Mouse (Mus musculus) layer of hippocampus, postnatal 25 days (tissue): ENCODE data around the gene Foxc2. TPM values are rescaled to one million over a fixed set of nuclear protein-coding genes. Genes with fewer than 3 reads are reported as not detected.

ENCODE experiments used
- DNase-seq, 2 experiments: peaks; one replicate each; pipeline ENCODE4 v3.0.0; 2022; ENCODE audit warnings: mixed read lengths in 2 of 2, low spot score in 1 of 2; ENCODE audit errors: extremely low spot score in 1 of 2
- total RNA-seq, 2 experiments: library from RNA; stranded (reverse); gene quantifications; 2 replicates each; pipeline ENCODE4 v1.2.3; 2021

Foxc2 gene
- under 1 TPM; 0.66 to 0.82 TPM for total RNA-seq

- DNase-seq = peak in 1 of 2 experiments; percentile 46
Observed at GRCm38 (mm10) chr8:121115948-121116347, at the start of gene Foxc2. Foxc2 (plus strand) TSS chr8:121116171.

DNA sequence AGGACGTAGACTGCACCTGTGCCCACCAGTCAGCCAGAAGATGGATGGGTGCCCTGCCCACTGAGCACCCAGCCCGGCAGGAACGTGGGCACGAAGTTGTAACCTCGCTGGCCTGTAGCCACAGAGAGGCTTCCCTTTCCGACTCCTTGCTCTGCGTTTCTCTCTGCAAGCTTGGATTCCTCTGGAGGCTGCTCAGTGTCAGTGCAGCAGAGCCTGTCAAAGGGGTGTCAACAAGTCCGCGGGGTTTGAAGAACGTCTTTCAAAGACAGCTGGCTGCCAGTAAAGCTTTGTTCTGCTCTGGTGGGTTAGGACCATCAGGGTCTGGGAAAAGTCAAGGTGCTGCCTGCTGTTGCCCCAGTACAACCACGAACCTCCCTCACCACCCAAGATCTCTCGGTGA, 44.5 kb upstream of the Foxc2 start:
- no peak for DNase-seq

- DNase-seq = no peak
Observed at GRCm38 (mm10) chr8:121072406-121073130, 43.4 kb upstream of the Foxc2 start.

DNA sequence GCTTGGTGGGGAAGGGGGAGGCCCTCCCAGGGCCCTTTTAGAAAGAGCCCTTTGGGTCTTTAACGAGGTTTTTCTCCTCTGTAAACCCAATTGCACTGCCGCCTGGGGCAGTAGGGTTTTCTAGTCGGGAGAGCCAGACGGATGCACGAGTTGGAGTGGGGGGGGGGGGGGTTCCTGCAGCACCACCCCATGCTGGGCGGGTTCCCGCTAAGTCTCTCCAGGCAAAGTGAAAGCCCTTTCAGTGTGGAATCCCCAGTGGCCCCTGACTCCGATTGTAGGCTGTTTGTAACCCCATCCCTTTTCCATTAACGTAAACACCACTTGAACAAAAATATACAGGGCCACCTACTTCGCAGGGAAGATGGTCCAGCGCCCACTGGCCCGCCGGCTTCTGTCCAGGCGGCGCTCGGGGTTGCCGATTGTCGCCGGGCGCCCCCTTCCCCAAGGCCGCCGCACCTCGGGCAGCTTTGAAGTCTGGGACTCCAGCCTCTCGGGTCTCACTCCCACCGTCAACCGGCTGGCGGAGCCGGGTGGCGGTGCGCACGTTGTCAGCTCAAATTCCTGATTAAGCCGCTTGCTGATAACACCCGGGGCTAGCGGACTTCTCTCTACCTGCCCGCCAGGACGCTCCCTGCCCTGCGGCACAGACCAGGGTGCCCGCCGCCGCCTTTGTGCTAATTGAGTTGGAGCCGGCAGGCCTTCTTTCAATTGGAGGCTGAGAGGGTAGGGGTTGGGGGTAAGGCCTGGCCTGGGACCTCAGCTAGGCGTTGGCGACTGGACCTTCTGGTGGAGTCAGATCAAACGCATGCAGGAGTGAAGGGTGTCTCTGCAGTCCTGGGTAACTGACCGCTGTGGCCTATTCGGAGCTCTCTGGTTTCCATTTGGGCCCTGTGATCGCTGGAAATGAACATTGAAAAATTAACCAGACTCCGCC, 42.5 kb upstream of the Foxc2 start:
- DNase-seq = no peak

DNA sequence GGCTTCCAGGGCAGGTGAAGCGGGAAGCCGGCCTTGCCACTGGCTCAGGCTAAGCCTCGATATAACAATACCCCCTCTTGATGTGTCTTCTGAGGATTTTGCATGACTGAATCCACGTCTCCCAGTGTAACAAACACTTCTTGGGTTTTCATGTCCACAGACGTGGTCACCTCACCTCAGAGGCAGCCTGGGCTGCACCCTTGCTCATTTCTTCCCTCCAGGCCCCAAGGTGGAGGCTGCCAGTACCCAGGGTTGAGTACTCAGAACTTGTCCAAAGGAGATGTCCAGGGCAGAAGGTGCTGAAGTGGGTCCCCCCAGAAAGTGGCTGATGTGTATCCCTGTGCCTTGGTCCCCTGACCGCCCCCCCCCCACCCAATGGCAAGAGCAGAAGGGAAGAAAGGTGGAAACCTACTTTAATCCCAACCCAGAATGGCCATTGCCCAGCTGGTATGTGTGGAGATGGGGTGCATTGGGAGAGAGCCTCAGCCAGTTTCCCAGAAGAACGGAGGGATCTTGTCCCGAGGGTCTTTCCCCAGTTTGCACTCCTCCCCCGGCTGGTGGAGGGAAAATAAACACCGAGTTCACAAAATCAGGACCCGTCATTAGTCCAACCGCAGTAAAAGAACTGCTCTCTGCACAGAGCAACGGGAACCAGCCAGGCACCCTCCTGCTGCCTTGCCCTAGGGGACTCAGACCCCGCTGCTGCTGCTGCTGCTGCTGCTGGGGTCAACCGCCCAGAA, 41.7 kb upstream of the Foxc2 start:
- no peak for DNase-seq

DNA sequence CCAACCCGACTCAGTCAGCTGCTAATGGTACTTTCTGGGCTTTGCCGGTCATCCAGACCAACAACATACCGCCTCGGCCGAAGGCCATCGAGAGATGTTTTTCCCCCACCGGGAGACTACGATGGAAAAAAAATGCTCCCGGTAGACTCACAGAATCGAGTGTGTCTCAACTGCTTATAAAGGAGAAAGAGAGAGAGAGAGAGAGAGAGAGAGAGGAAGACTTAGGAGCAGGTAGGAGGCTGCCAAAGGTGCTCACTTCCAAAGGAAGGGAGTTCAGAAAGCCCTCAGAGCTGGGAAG, 41.2 kb upstream of the Foxc2 start:
- DNase-seq = no peak

- DNase-seq = no peak
Observed at GRCm38 (mm10) chr8:121075936-121076335, 40.0 kb upstream of the Foxc2 start.

- DNase-seq = no peak
Observed at GRCm38 (mm10) chr8:121076555-121076954, 39.4 kb upstream of the Foxc2 start.

DNA sequence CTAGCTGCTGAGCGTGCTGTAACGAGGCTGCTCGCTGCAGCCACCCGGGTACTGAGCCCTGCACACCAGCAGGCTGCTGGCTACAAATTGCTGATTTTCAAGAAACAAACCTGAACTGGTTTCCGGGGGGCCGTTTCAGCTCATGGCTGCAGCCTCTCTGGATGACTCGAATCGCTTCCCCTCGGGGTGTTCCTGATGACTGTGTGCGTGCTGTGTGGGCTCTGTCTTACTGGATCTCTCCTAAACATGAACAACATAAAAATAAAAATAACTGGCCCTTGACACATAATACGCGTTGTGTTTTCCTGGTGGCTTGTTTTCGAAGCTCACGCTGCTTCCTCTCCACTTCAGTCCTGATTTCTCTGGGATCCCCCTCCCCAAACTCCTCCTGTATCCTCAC, 37.2 kb upstream of the Foxc2 start:
- DNase-seq = no peak

- DNase-seq = no peak
Observed at GRCm38 (mm10) chr8:121079201-121079600, 36.8 kb upstream of the Foxc2 start.

GRCm38 (mm10) chr8:121079944-121080343, 36.0 kb upstream of the Foxc2 start:
- DNase-seq = no peak

DNA sequence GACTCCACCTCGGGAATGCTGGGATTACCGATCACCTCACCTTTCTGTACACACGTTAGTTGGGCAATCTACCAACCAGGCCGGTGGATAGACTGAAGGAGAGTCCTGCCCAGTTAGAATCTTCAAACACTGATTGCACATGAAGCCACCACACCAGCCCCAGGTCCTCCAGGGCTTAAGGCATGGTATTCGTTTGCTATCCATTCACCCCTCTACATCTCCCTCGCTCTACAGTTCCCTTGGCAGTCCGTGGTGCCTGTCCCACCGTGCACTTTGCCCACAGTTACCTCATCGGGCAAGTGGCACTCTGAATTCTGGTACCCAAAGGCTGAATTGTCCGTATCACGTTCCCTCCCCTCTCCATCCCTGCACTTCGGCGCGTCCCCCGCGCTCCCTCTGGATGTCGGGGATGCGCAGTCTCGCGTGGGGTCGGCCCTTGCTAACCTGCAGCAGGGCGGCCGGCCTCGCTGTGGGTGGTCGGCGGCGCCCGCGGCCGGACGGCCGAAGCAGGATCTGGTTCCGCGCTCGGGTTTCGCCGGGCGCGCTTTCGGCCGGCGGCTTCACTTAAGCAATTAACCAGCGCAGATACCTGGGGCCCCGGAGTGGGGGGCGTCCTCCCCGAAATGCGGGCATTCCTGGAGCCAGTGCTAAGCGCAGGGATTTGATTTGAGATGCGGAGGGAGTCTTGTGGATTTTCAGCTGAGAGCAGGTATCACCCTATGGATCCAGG, 35.4 kb upstream of the Foxc2 start:
- no peak for DNase-seq

- DNase-seq = no peak
Observed at GRCm38 (mm10) chr8:121081398-121081797, 34.6 kb upstream of the Foxc2 start.

- DNase-seq = no peak
Observed at GRCm38 (mm10) chr8:121082218-121083092, 33.5 kb upstream of the Foxc2 start.

GRCm38 (mm10) chr8:121083093-121083935, 32.7 kb upstream of the Foxc2 start:
- DNase-seq = no peak

GRCm38 (mm10) chr8:121083936-121084209, 32.1 kb upstream of the Foxc2 start:
- DNase-seq = no peak

GRCm38 (mm10) chr8:121084210-121084951, 31.6 kb upstream of the Foxc2 start, which contains the start of gene Foxf1:
Foxf1 (plus strand) TSS chr8:121084386.
- DNase-seq = no peak

DNA sequence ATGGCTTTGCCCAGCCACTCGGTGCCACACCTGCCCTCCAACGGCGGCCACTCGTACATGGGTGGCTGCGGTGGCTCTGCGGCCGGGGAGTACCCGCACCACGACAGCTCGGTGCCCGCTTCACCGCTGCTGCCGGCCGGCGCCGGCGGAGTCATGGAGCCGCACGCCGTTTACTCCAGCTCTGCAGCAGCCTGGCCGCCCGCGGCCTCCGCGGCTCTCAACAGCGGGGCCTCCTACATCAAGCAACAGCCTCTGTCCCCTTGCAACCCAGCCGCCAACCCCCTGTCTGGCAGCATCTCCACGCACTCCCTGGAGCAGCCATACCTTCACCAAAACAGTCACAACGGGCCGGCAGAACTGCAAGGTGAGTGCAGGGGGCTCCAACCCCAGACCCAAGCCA, 31.0 kb upstream of the Foxc2 start:
- DNase-seq = no peak
